Mouse (Mus musculus) lung, postnatal 4 days (tissue): ENCODE measurements around the gene Msto1.
"Not testable (repeated sequence)": the region's sequence is repeated elsewhere in the genome, so short reads cannot be mapped to it uniquely, and the experiment has no call there.

ENCODE experiments used
- DNase-seq, 2 experiments: peaks; one replicate each; pipeline ENCODE4 v3.0.0; 2021

Gene Msto1

DNA sequence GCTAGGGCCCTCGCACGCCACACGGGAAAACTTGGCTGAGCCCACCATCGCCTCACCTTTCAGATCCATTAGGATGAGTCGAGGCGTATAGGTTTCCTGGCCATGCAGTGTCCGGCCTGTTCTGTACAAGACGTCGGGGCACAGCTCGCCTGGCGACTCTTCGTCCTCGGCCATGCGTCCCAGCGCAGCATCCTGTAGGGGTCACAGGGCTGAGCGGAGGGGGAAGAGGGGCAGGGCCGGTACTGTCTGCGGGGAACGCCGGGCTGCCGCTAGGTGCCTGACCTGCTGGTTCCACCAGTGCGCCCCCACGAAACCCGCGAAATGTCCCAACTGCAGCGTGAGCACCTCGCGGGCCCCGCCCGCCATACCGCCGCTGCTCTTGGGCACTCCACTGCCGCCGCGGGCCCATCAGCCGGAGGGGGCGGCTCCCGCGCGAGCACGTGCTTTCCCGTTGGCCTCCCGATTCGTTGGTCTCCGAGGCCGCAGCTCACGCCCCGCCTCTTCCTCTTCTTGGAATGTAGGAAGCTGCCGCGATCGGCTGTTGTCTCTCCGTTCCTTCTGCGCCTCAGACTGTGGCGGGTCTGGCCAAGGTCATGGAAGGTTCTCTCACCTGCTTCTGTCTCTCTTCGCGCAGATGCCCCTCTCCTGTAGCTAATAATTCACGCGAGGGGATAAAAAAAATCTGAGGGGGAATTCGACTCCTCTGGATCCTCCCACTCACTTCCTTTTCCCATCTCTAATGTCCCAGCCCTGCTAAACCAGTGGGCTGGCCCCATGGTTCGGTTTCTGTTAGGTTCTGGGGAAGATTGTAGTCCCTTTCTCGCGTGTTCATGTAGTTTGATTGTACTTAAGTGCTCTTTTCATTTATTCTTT lies at the start of gene Msto1:
Gene Msto1, minus strand, starts transcription at position 489 of the 873 bp plus-strand sequence.
- DNase-seq: peak; percentile 95

GRCm38 (mm10) chr3:88963211-88963610 lies 49.4 kb upstream of the Msto1 start:
- not testable (repeated sequence) for DNase-seq

- DNase-seq: no peak
These were observed 39.9 kb upstream of the Msto1 start for GRCm38 (mm10) chr3:88953736-88954135.

GRCm38 (mm10) chr3:88953246-88953645 lies 39.4 kb upstream of the Msto1 start:
- no peak for DNase-seq

GRCm38 (mm10) chr3:88951327-88951800 lies 37.6 kb upstream of the Msto1 start:
- no peak for DNase-seq

DNA sequence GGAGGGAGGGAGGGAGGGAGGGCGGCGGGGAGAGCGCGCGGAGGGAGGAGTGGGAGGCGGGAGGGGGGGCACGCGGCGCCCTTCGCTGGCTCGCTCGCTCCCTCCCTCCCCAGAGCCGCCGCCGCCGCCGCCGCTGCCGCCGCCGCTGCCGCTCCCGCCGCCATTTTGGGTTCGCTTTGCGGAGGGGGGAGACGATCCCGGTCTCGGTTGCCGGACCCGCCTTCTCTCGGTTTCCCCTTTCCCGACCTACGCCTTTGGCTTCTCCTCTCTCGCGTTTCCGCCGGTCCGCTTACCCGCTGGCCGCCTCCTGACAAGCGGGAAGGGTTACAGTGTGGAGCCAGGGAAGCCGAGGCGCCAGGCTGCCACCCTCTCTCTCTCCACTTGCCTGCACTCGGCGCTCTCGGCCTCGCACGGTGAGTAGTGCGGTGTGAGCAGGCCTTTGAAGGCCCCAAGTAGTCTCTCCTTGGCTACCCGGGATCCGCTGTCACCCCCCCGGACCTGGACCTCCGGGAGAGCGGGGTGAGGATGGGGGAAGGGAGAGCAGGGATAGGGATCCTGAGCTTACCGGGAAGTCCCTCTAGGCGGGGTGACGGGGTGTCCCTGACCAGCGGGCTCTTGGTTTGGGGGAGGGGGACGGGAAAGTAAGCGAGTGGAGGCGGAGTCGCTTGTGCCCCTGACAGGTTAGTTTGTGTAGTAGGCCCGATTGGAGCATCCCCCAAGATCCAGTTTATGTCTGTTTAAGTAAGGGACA lies 37.0 kb upstream of the Msto1 start, which contains the start of the genes Ash1l and Dap3:
Gene Ash1l, plus strand, starts transcription at position 47 of the 751 bp plus-strand sequence.
Gene Dap3, minus strand, starts transcription at position 606 of the 751 bp plus-strand sequence.
- peak; percentile 83 to 85 for DNase-seq

GRCm38 (mm10) chr3:88949786-88950575 lies 36.2 kb upstream of the Msto1 start:
- peak; percentile 93 to 94 for DNase-seq

DNA sequence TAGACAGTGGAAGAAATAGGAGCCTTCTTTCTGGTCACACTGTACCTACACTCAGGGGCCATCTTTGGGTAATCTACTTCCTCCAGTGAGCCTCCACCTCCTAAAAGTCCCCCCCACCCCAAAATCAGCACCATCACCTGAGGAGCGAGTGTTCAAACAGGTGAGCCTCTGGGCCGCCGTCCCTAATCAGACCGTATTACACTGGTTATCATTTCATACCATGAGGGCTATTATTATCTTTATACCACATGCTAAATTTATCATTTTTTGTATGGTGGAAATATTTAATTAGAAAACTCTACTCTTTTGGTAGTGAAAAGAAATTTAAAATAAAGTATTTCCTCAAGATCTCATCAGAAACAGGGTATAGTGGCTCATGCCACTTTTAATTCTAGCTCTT lies 30.3 kb upstream of the Msto1 start:
- no peak for DNase-seq

- DNase-seq: no peak
These were observed 28.6 kb upstream of the Msto1 start for GRCm38 (mm10) chr3:88942316-88942880.

- DNase-seq: peak in 1 of 2 experiments; percentile 22
These were observed 25.9 kb upstream of the Msto1 start for GRCm38 (mm10) chr3:88939749-88940148.

DNA sequence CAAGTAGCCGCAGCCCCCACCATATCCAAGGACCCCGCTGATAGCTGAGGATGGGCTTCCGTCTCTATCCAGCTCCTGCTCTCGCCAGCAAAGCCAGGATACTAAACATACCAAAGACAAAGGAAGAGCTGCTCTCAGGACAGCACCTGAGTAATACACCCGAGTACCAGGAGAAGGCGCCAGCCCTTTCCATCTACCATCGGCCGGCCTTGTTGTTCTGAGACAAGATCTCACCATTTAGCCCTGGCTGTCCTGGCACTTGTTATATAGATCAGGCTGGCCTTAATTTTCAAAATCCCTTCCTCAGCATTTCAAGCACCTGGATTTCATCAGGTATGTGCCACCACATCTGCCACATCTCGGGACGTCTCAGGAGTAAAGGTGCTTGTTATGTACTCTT lies 25.3 kb upstream of the Msto1 start:
- DNase-seq: no peak

DNA sequence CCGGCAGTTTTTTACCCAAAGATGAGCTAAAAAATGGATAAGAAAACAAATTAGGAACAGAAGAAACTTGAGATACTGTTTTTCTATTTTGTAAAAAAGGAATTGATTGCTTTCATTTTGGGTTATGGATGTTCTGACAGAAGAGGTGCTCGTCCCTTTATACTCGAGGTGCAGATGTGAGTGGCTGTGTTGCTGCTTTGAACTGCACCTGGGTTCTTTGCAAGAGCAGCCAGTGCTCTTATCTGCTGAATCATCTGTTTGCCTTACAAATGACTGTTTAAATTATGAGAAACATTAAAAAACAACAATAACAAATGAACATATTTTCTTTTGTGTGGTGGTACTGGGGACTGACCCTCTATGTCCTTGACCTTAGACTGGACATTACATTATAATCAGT lies 15.7 kb upstream of the Msto1 start:
- no peak for DNase-seq

DNA sequence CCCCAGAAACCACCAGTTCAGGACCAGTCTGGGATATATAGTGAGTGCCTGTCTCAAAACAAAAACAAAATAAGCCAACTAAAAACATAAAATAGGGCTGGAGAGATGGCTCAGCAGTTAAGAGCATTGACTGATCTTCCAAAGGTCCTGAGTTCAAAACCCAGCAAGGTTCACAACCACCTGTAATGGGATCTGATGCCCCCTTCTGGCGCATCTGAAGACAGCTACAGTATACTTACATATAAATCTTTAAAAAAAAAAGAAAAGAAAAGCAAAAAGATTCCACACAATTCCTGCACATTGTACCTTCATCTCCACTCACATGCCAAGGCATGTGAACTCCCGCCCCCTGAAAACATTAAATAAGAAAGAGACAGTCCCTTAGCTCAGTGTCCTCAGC lies 11.9 kb upstream of the Msto1 start:
- no peak for DNase-seq

DNA sequence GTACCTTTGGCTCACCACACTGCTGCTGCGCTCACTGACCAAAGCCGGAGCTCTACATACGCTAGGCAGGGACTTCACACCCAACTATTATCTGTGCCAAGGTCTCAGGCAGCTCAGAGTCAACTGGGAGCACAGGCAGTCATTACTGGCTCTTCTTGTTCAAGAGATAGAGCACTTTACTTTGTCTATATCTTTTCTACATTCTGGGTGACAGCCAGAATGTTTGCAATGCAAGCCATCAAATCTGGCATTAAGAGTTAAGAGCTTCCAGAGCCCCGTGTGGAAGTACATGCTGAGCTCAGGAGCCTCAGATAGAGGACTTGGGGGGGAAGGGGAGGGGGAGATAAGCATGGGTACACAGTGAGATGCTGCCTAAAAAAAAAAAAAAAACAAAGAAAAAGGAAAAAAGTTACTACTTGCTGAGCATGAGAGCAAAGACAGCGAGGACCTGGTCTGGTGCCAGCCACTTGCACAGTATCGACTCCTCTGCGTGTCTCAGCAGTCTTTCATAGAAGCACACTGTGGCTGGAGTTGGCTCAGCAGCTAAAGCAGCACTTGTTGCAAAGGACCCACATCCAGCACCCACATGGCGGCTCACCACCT lies 10.3 kb upstream of the Msto1 start:
- peak in 1 of 2 experiments; percentile 46 for DNase-seq

- no peak for DNase-seq
These were observed 7.6 kb upstream of the Msto1 start for GRCm38 (mm10) chr3:88921411-88921810.

DNA sequence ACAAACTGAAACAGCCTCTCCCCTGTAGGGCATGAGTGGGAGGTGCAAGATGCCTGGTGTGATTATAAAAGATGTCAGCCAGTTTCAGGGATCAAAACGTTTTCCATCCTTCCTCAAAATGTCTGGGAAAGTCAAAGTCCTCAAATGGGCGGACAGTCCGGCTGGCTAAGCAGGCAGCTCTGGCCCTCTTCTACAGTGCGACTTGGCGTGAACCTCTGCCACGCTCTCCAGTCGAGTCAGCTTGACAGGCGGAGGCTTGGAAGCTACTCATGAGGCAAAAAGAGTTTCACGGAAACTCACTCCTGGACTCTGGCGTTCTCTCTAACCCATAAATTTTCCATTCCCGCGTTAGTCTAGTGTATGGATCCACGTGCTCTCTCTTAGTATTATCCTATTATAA lies 5.2 kb upstream of the Msto1 start:
- no peak for DNase-seq

DNA sequence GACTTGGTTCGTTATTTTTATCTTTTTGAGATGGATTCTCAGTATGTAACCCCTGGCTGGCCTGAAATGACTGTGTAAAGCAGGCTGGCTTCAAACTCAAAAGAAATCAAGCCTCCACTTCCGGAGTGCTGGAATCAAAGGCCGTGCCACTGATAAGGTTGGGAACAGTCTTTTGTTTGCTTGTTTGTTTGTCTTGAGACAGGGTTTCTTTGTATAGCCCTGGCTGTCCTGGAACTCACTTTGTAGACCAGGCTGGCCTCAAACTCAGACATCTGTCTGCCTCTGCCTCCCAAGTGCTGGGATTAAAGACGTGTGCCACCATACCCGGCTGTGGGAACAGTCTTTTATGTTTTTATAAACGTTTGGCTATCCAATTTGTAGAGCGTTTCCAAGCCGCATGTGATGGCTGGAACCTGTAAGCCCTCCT lies 598 bp upstream of the Msto1 start:
- DNase-seq: no peak

- DNase-seq: no peak
These were observed 1.2 kb downstream of the Msto1 start for GRCm38 (mm10) chr3:88912585-88912984.

DNA sequence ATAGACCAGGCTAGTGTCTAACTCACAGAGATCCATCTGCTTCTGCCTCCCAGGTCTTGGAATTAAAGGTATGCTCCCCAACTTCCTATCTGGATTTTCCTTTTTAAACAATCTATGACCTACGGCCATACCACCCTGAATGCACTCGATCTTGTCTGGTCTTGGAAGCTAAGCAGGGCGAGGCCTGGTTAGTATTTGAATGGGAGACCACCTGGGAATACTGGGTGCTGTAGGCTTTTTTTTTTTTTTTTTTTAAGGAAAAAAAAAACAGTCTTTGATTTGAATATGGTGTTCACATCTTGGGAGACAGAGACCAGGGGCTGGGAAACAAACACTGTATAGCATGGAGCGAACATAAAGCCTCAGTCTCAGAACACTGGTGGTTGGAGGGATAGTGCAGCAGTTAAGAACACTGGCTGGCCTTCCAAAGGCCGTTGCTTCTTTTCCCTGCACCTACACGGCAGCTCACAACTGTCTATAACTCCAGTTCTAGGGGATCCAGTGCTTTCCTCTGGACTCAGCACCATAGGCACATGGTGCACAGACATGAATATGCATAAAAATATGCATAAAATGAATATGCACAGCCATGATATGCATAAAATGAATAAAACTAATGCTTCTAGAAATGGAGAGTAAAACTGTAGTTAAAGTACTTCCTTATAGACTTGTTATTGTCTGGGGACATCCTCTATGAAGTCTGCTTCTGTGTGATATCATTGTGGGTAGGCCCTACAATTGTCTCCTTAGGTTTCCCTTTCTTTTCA lies 7.2 kb downstream of the Msto1 start:
- no peak for DNase-seq

GRCm38 (mm10) chr3:88905741-88906140 lies 8.1 kb downstream of the Msto1 start:
- no peak for DNase-seq

DNA sequence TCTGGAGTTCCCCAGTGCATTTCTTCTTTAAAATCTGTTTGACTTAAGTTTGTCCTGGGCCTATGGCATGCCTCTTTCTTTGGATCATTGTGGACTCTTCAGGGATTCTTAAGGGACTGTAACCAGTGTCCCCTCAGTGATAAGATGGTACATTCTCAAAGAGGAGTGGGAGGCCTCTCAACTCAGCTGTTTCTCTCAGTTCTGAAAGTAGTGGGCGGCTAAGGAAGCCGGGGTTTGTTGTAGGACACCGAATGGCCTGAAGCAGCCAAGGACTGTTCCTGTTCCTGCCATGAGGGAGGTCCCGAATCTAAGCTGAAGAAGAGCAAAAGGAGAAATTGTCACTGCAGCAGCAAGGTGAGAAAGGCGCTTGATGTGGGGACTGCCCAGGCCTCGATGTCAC lies 8.6 kb downstream of the Msto1 start:
- DNase-seq: no peak
